Mouse (Mus musculus) CH12.LX (cell line): ENCODE measurements around the gene Cped1. TPM values are rescaled to one million over a fixed set of nuclear protein-coding genes. Genes with fewer than 3 reads are reported as not detected.

Experiments
- DNase-seq: peaks from one replicate; pipeline ENCODE4 v3.0.0-alpha.2; 2013; ENCODE audit errors: extremely low read depth
- H3K27ac ChIP-seq: 2 replicates; pipeline ENCODE4 v1.5.1; 2012; ENCODE audit warnings: low read depth, mild to moderate bottlenecking, control low read depth, moderate library complexity; ENCODE audit not compliant: insufficient read depth
- H3K27me3 ChIP-seq: replicated peaks from 2 replicates; pipeline ENCODE3; 2012; ENCODE audit warnings: inconsistent platforms
- H3K36me3 ChIP-seq, 2 experiments: replicated peaks in 1 of 2; 2 replicates each; pipeline versions ENCODE3 to v1.6.1; 2012; ENCODE audit warnings: inconsistent platforms in 1 of 2, low read length in 1 of 2, mild to moderate bottlenecking in 1 of 2, mixed read lengths in 1 of 2, moderate library complexity in 1 of 2; ENCODE audit not compliant: control insufficient read depth in 1 of 2, insufficient read depth in 1 of 2
- H3K4me1 ChIP-seq, 2 experiments: 2 replicates each; pipeline ENCODE4 v1.6.1; 2012; ENCODE audit warnings: inconsistent platforms in 1 of 2, moderate library complexity in 1 of 2; ENCODE audit not compliant: insufficient read depth in 2 of 2, control insufficient read depth in 1 of 2
- H3K4me2 ChIP-seq: 2 replicates; pipeline ENCODE4 v1.6.1; 2012; ENCODE audit warnings: low read depth, mild to moderate bottlenecking, control low read depth; ENCODE audit not compliant: poor library complexity, insufficient read depth, severe bottlenecking
- H3K4me3 ChIP-seq, 3 experiments: fragments of 150-350 bp in 1 of 3; sonication (generic) in 1 of 3; replicated peaks in 1 of 3; 2 replicates each; pipeline versions ENCODE3 to v1.5.1; 2011 to 2012; ENCODE audit warnings: low read depth in 2 of 3, low read length in 2 of 3, mild to moderate bottlenecking in 2 of 3, moderate library complexity in 2 of 3, control low read depth in 1 of 3, improper control_type of control experiment in 1 of 3, inconsistent platforms in 1 of 3, mixed read lengths in 1 of 3; ENCODE audit not compliant: poor library complexity in 1 of 3
- H3K79me2 ChIP-seq: replicated peaks from 2 replicates; pipeline ENCODE4 v1.6.1; 2012; ENCODE audit warnings: mild to moderate bottlenecking, moderate library complexity; ENCODE audit not compliant: control insufficient read depth, poor library complexity, insufficient read depth, severe bottlenecking; ENCODE audit errors: extremely low read depth
- H3K9ac ChIP-seq: 2 replicates; pipeline ENCODE4 v1.6.1; 2012; ENCODE audit warnings: low read depth, mild to moderate bottlenecking, control low read depth, moderate library complexity; ENCODE audit not compliant: insufficient read depth
- H3K9me3 ChIP-seq: replicated peaks from 2 replicates; pipeline ENCODE3; 2012; ENCODE audit warnings: low read length, inconsistent platforms, mixed read lengths
- CHD1 ChIP-seq: IDR thresholded peaks from 2 replicates; pipeline ENCODE4 v1.6.1; 2012; ENCODE audit warnings: low read depth, low read length, improper control_type of control experiment, inconsistent platforms
- CHD2 ChIP-seq: IDR thresholded peaks from 2 replicates; pipeline ENCODE4 v1.6.1; 2011; ENCODE audit warnings: low read length, improper control_type of control experiment
- CTCF ChIP-seq, 2 experiments: IDR thresholded peaks in 1 of 2; conservative IDR thresholded peaks in 1 of 2; 2 replicates each; pipeline ENCODE4 v1.5.1; 2011 to 2012; ENCODE audit warnings: low read depth in 2 of 2, low read length in 2 of 2, improper control_type of control experiment in 1 of 2, inconsistent platforms in 1 of 2, mild to moderate bottlenecking in 1 of 2, moderate library complexity in 1 of 2
- E2F4 ChIP-seq: IDR thresholded peaks from 2 replicates; pipeline ENCODE4 v1.6.1; 2011; ENCODE audit warnings: low read depth, low read length, improper control_type of control experiment; ENCODE audit not compliant: insufficient replicate concordance
- EP300 ChIP-seq: IDR thresholded peaks from 2 replicates; pipeline ENCODE4 v1.6.1; 2011; ENCODE audit warnings: low read length, improper control_type of control experiment
- ETS1 ChIP-seq: conservative IDR thresholded peaks from 2 replicates; pipeline ENCODE4 v1.6.1; 2012; ENCODE audit warnings: low read depth, mild to moderate bottlenecking, inconsistent platforms, low read length, improper control_type of control experiment, moderate library complexity
- HCFC1 ChIP-seq: IDR thresholded peaks from 2 replicates; pipeline ENCODE4 v1.6.1; 2012; ENCODE audit warnings: low read depth, mild to moderate bottlenecking, inconsistent platforms, low read length, improper control_type of control experiment
- IRF4 ChIP-seq: IDR thresholded peaks from 2 replicates; pipeline ENCODE4 v1.6.1; 2014; ENCODE audit warnings: low read depth, mild to moderate bottlenecking, inconsistent platforms, low read length, improper control_type of control experiment
- JUN ChIP-seq: IDR thresholded peaks from 2 replicates; pipeline ENCODE4 v1.6.1; 2011; ENCODE audit warnings: low read depth, mild to moderate bottlenecking, low read length, improper control_type of control experiment, moderate library complexity; ENCODE audit not compliant: insufficient read depth
- JUND ChIP-seq: conservative IDR thresholded peaks from 2 replicates; pipeline ENCODE4 v1.6.1; 2011; ENCODE audit warnings: low read depth, low read length, improper control_type of control experiment
- MAFK ChIP-seq: IDR thresholded peaks from 2 replicates; pipeline ENCODE4 v1.6.1; 2011; ENCODE audit warnings: low read length, improper control_type of control experiment; ENCODE audit not compliant: insufficient replicate concordance
- MAX ChIP-seq: IDR thresholded peaks from 2 replicates; pipeline ENCODE4 v1.6.1; 2011; ENCODE audit warnings: low read length, improper control_type of control experiment
- MAZ ChIP-seq: IDR thresholded peaks from 2 replicates; pipeline ENCODE4 v1.6.1; 2012; ENCODE audit warnings: low read depth, mild to moderate bottlenecking, inconsistent platforms, low read length, improper control_type of control experiment, moderate library complexity
- MEF2A ChIP-seq: IDR thresholded peaks from 2 replicates; pipeline ENCODE4 v1.6.1; 2014; ENCODE audit warnings: low read depth, mild to moderate bottlenecking, inconsistent platforms, low read length, improper control_type of control experiment, borderline replicate concordance
- NELFE ChIP-seq: IDR thresholded peaks from 2 replicates; pipeline ENCODE4 v1.6.1; 2011; ENCODE audit warnings: low read depth, low read length, improper control_type of control experiment
- NRF1 ChIP-seq: IDR thresholded peaks from 2 replicates; pipeline ENCODE4 v1.6.1; 2014; ENCODE audit warnings: low read depth, mild to moderate bottlenecking, inconsistent platforms, low read length, improper control_type of control experiment, moderate library complexity
- PAX5 ChIP-seq: IDR thresholded peaks from 2 replicates; pipeline ENCODE4 v1.6.1; 2012; ENCODE audit warnings: low read length, inconsistent platforms, mixed read lengths
- RAD21 ChIP-seq: IDR thresholded peaks from 2 replicates; pipeline ENCODE4 v1.6.1; 2011; ENCODE audit warnings: low read depth, mild to moderate bottlenecking, low read length, improper control_type of control experiment, moderate library complexity
- RCOR1 ChIP-seq: conservative IDR thresholded peaks from 2 replicates; pipeline ENCODE4 v1.6.1; 2012; ENCODE audit warnings: low read depth, mild to moderate bottlenecking, inconsistent platforms, low read length, improper control_type of control experiment
- SMC3 ChIP-seq: IDR thresholded peaks from 2 replicates; pipeline ENCODE4 v1.6.1; 2011; ENCODE audit warnings: low read depth, low read length, improper control_type of control experiment
- TBP ChIP-seq: conservative IDR thresholded peaks from 2 replicates; pipeline ENCODE4 v1.6.1; 2011; ENCODE audit warnings: low read depth, low read length, improper control_type of control experiment
- USF2 ChIP-seq: conservative IDR thresholded peaks from 2 replicates; pipeline ENCODE4 v1.6.1; 2011; ENCODE audit warnings: low read depth, low read length, improper control_type of control experiment
- ZC3H11A ChIP-seq: IDR thresholded peaks from 2 replicates; pipeline ENCODE4 v1.6.1; 2012; ENCODE audit warnings: low read depth, mild to moderate bottlenecking, inconsistent platforms, low read length, improper control_type of control experiment
- ZMIZ1 ChIP-seq: IDR thresholded peaks from 2 replicates; pipeline ENCODE4 v1.6.1; 2012; ENCODE audit warnings: low read depth, mild to moderate bottlenecking, inconsistent platforms, low read length, improper control_type of control experiment
- ZNF384 ChIP-seq: IDR thresholded peaks from 2 replicates; pipeline ENCODE4 v1.6.1; 2012; ENCODE audit warnings: low read depth, low read length, improper control_type of control experiment, inconsistent platforms
- dilution Hi-C: fragments of 300-500 bp; cut with MboI; formaldehyde crosslinking; loops from 2 replicates; pipeline ENCODE4 v1.14.3; 2020; ENCODE audit warnings: low sequenced_read_pairs; ENCODE audit not compliant: extremely low pct_unique_long_range_greater_than_20kb, extremely low pct_ligation_motif_present
- in situ Hi-C: fragments of 300-500 bp; cut with MboI; formaldehyde crosslinking; loops from 3 replicates; pipeline ENCODE4 v1.14.3; 2019; ENCODE audit warnings: low sequenced_read_pairs, low pct_ligation_motif_present, low pct_unique_long_range_greater_than_20kb, mixed read lengths
- polyA plus RNA-seq: library from polyadenylated mRNA; unstranded; fragments of >175 nt; gene quantifications from 2 replicates; pipeline ENCODE4 v1.2.1, GENCODE M21; 2012; ENCODE audit warnings: low read depth; ENCODE audit not compliant: insufficient read length
- total RNA-seq, 2 experiments: library from RNA; depleted of rRNA; stranded (reverse); fragments of 300-350 nt in 1 of 2; fragments of >200 nt in 1 of 2; gene quantifications; 2 replicates each; pipeline ENCODE4 v1.2.3; 2012 to 2014

Cped1 gene
- total and polyA plus RNA-seq, 3 experiments = 0.51 to 6.8 (median 1.1) TPM

GRCm38 (mm10) chr6:22097709-22098108 is 112.0 kb downstream of the Cped1 start:
- H3K4me2 ChIP-seq = no peak overlapping the region
- dilution Hi-C loops = no loop called here
- peak; percentile 69 for TF ChIP-seq RAD21
- TF ChIP-seq JUND = no peak
- peak; percentile 13 to 70; a peak in 3 of 4 replicates for TF ChIP-seq CTCF (conservative IDR thresholded peaks at IDR 0.05 in 1 of 2, IDR thresholded peaks at IDR 0.05 in 1 of 2; ENCODE audit: low read depth in 2 of 2, low read length in 2 of 2)
- TF ChIP-seq IRF4 = no peak
- TF ChIP-seq HCFC1 = no peak
- no peak for TF ChIP-seq MAX
- no peak for TF ChIP-seq ZC3H11A
- no peak for TF ChIP-seq MEF2A
- no peak for TF ChIP-seq PAX5
- no peak for TF ChIP-seq TBP
- peak; percentile 22 for TF ChIP-seq SMC3
- no peak overlapping the region for H3K9ac ChIP-seq
- H3K27me3 ChIP-seq = no peaks in the 10 kb centered on the region
- no peaks in the 10 kb centered on the region for H3K79me2 ChIP-seq
- H3K9me3 ChIP-seq = no peaks in the 10 kb centered on the region
- DNase-seq = peak; percentile 43
- peaks cover 11 to 15% of the 10 kb centered on the region in 2 experiments for H3K4me1 ChIP-seq
- H3K4me3 ChIP-seq = no peak overlapping the region
- in situ Hi-C loops = no loop called here
- H3K27ac ChIP-seq = no peak overlapping the region
- H3K36me3 ChIP-seq = no peaks in the 10 kb centered on the region

- in situ Hi-C loops = loop anchor here (25.0 kb wide), 1 partner anchor 862 kb away; no protein-coding TSS in a partner anchor
- dilution Hi-C loops = no loop called here
Observed at GRCm38 (mm10) chr6:22099832-22100231, 114.1 kb downstream of the Cped1 start.

GRCm38 (mm10) chr6:22101939-22102338 is 116.2 kb downstream of the Cped1 start:
- Histone ChIP-seq H3K4me1 (peaks cover 13 to 21% of the 10 kb centered on the region in 2 experiments), H3K9ac (no peak overlapping the region), H3K27me3 (no peaks in the 10 kb centered on the region), H3K4me2 (peak overlapping the region; percentile 30; the same call in 1 of the 2 replicates), H3K27ac (no peak overlapping the region), H3K79me2 (no peaks in the 10 kb centered on the region), H3K4me3 (no peak overlapping the region), H3K36me3 (no peaks in the 10 kb centered on the region), H3K9me3 (no peaks in the 10 kb centered on the region)
- peak; percentile 82 for DNase-seq
- dilution Hi-C loops (no loop called here), in situ Hi-C loops (loop anchor here (25.0 kb wide), 1 partner anchor 860 kb away; no protein-coding TSS in a partner anchor)
- TF ChIP-seq PAX5 (no peak), MAX (peak; percentile 42; the same call in 1 of the 2 replicates), NELFE (no peak), E2F4 (no peak), USF2 (no peak), ETS1 (peak; percentile 59; the same call in 1 of the 2 replicates), SMC3 (no peak), MAZ (no peak), NRF1 (no peak), MAFK (peak; percentile 77), CHD2 (no peak), ZNF384 (no peak), JUN (no peak; the same call in 1 of the 2 replicates), IRF4 (peak; percentile 81), CHD1 (no peak), ZMIZ1 (no peak)

More at GRCm38 (mm10) chr6:22099832-22100231, 114.1 kb downstream of the Cped1 start:
- Histone ChIP-seq H3K79me2 (no peaks in the 10 kb centered on the region), H3K4me1 (peaks cover 13 to 21% of the 10 kb centered on the region in 2 experiments), H3K4me2 (no peak overlapping the region), H3K27me3 (no peaks in the 10 kb centered on the region), H3K27ac (no peak overlapping the region), H3K36me3 (no peaks in the 10 kb centered on the region), H3K9ac (no peak overlapping the region), H3K4me3 (no peak overlapping the region), H3K9me3 (no peaks in the 10 kb centered on the region)
- DNase-seq = no peak
- no peak for TF ChIP-seq HCFC1
- TF ChIP-seq RAD21 = no peak
- no peak for TF ChIP-seq JUND
- TF ChIP-seq RCOR1 = no peak
- no peak for TF ChIP-seq JUN
- TF ChIP-seq ETS1 = no peak
- TF ChIP-seq EP300 = no peak
- no peak for TF ChIP-seq CTCF (conservative IDR thresholded peaks at IDR 0.05 in 1 of 2, IDR thresholded peaks at IDR 0.05 in 1 of 2; ENCODE audit: low read depth in 2 of 2, low read length in 2 of 2)
